Mouse (Mus musculus) midbrain, embryonic 10.5 days (tissue): ENCODE measurements around the gene Tma7. TPM values are rescaled to one million over a fixed set of nuclear protein-coding genes. Genes with fewer than 3 reads are reported as not detected.
A peak's percentile ranks its signal among the peaks of the same experiment; 100 is the strongest.

ENCODE experiments used
- DNase-seq: peaks from one replicate; pipeline ENCODE4 v3.0.0-alpha.2; 2017; ENCODE audit warnings: low spot score
- H3K27ac ChIP-seq: fragments of 300-500 bp; sonication (generic); replicated peaks from 2 replicates; pipeline ENCODE4 v1.5.1; 2016; ENCODE audit warnings: mild to moderate bottlenecking
- H3K27me3 ChIP-seq: fragments of 300-500 bp; sonication (generic); 2 replicates; pipeline ENCODE4 v1.6.1; 2016; ENCODE audit warnings: low read depth, mild to moderate bottlenecking; ENCODE audit not compliant: poor library complexity, severe bottlenecking
- H3K36me3 ChIP-seq: fragments of 300-500 bp; sonication (generic); 2 replicates; pipeline ENCODE4 v1.6.1; 2016; ENCODE audit warnings: mild to moderate bottlenecking, moderate library complexity
- H3K4me1 ChIP-seq: fragments of 300-500 bp; sonication (generic); 2 replicates; pipeline ENCODE4 v1.6.1; 2016
- H3K4me3 ChIP-seq: fragments of 300-500 bp; sonication (generic); 2 replicates; pipeline ENCODE4 v1.5.1; 2016; ENCODE audit warnings: mild to moderate bottlenecking, moderate library complexity
- H3K9me3 ChIP-seq: fragments of 300-500 bp; sonication (generic); replicated peaks from 2 replicates; pipeline ENCODE4 v1.6.1; 2016; ENCODE audit warnings: mild to moderate bottlenecking
- WGBS: fragments of 180-500 bp; shearing (Covaris S2); methylation state at CpG from one replicate; pipeline ENCODE4 v1.1.7; 2016; 5-methylcytosine and 5-hydroxymethylcytosine counted together
- polyA plus RNA-seq: library from polyadenylated mRNA; unstranded; fragments of >200 nt; fragmentation: Nextera tagmentation; extraction: Ambion mirVana; gene quantifications from 2 replicates; pipeline ENCODE4 v1.2.1, GENCODE M21; 2016

Tma7 gene
- polyA plus RNA-seq, 1 experiment from 2014 or later: 761 TPM

DNA sequence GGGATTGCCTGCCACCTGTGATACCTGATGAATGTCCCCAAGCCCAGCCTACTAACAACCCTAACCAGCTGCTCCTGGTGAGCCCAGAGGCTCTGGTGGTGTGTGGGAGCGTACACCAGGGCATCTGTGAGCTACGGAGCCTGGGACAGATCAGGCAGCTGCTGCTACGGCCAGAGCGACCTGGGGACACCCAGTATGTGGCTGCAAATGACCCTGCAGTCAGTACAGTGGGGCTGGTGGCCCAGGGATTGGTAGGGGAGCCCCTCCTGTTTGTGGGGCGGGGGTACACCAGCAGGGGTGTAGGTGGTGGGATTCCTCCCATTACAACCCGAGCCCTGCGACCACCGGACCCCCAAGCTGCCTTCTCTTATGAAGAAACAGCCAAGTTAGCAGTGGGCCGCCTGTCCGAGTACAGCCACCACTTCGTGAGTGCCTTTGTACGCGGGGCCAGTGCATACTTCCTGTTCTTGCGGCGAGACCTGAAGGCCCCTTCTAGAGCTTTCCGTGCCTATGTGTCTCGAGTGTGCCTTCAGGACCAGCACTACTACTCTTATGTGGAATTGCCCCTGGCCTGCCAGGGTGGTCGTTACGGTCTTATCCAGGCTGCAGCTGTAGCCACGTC, 18.0 kb upstream of the Tma7 start:
- WGBS: 93% methylated on average over 20 of the region's 20 CpGs
- H3K36me3 ChIP-seq: peaks cover 71% of the 10 kb centered on the region

DNA sequence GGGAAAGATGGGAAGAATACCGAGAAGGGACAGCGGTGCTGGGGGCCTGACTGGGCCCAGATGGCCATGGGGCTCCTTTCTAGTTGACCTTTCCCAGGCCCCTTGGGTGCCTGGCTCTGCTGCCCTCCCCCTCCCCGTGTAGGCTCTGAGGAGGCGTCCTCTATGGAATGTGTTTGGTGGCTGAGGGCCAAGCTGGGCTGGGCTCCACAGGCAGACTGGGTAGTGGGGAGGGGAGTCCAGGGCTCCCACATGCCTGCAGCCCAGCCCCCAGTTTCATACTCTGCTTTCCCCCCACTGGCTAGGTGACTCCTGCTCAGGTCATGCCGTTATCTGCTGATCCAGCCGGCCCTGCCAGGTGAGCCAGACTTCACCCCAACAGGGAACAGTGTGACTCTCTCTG, 16.6 kb upstream of the Tma7 start:
- no peak for DNase-seq
- H3K27me3 ChIP-seq: no peaks in the 10 kb centered on the region
- peaks cover 61% of the 10 kb centered on the region for H3K4me1 ChIP-seq
- peak overlapping the region; percentile 53 for H3K27ac ChIP-seq
- H3K9me3 ChIP-seq: no peaks in the 10 kb centered on the region
- 75% methylated on average over 6 of the region's 6 CpGs for WGBS
- peak overlapping the region; percentile 85 for H3K4me3 ChIP-seq
- H3K36me3 ChIP-seq: peaks cover 57% of the 10 kb centered on the region

More for the DNA sequence above, 18.0 kb upstream of the Tma7 start:
- no peak overlapping the region for H3K27ac ChIP-seq
- H3K4me3 ChIP-seq: no peak overlapping the region
- no peaks in the 10 kb centered on the region for H3K9me3 ChIP-seq
- peaks cover 55% of the 10 kb centered on the region for H3K4me1 ChIP-seq
- DNase-seq: no peak
- no peaks in the 10 kb centered on the region for H3K27me3 ChIP-seq

DNA sequence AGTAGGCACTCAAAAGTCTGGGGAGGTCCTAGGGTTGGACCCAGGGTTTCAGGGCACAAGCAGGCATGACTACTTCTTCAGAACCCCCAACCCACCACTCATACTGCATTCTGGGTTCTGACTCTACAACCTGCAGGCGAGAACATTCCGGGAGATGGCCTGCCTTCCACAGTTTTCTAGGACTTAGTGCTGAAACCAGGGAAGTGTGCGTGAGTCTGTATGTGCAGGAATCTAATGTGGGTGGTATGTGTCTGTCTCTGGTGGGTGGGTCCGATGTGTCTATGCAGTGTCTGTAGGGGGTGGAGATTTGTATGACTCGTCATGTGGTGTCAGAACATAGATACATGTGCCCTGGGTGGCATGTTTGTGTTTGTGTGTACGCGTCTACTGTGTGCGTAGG, 16.0 kb upstream of the Tma7 start:
- Histone ChIP-seq H3K4me1 (peaks cover 67% of the 10 kb centered on the region), H3K27ac (peak overlapping the region; percentile 100), H3K36me3 (peaks cover 51% of the 10 kb centered on the region), H3K9me3 (no peaks in the 10 kb centered on the region), H3K4me3 (peak overlapping the region; percentile 85), H3K27me3 (no peaks in the 10 kb centered on the region)
- WGBS: 93% methylated on average over 8 of the region's 8 CpGs
- no peak for DNase-seq

DNA sequence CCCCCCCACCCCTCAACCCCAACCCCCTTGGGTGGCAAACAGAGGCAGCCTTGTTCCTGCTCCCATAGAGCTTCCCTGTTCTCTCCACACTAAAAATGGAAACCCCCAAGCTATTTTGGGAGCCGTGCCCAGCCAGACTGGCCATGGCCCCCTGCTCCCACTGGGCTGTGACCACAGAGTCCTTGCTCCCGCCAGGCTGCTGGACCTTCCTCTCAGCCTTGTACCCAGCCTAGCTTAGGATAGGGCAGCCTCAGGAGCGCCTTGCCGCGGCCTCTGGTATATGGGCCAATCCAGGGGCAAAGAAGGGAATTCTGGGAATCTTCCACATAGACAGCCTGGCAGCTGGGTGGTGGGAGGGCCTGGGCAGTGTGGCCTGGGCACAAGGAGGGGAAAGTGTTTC, 15.4 kb upstream of the Tma7 start:
- no peaks in the 10 kb centered on the region for H3K9me3 ChIP-seq
- peak overlapping the region; percentile 85 for H3K4me3 ChIP-seq
- peaks cover 45% of the 10 kb centered on the region for H3K36me3 ChIP-seq
- peak overlapping the region; percentile 100 for H3K27ac ChIP-seq
- 75% methylated on average over 5 of the region's 5 CpGs for WGBS
- no peak for DNase-seq
- H3K27me3 ChIP-seq: no peaks in the 10 kb centered on the region
- peaks cover 72% of the 10 kb centered on the region for H3K4me1 ChIP-seq

DNA sequence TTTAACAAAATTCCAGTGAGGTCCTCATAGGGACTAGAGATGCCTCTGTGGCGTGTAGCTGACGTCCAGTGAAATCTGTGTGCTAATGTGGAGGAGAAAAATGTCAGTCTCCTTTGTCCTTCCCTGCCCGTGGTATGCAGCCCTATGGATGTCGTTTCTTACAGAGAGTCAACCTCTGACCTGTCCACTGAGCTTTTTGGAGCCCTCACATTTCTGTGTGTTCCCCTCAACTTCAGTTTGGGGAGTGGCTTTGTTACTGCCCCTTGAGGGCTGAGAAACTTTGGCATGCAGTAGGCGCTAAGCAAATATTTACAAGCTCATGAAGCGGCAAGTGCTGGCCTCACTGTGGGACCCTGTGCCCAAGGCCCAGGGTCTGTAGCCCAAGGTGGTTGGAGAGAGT, 14.9 kb upstream of the Tma7 start:
- H3K27me3 ChIP-seq: no peaks in the 10 kb centered on the region
- 28% methylated on average over 6 of the region's 6 CpGs for WGBS
- H3K36me3 ChIP-seq: peaks cover 45% of the 10 kb centered on the region
- DNase-seq: peak; percentile 32
- H3K4me1 ChIP-seq: peaks cover 78% of the 10 kb centered on the region
- no peaks in the 10 kb centered on the region for H3K9me3 ChIP-seq
- peak overlapping the region; percentile 100 for H3K27ac ChIP-seq
- H3K4me3 ChIP-seq: peak overlapping the region; percentile 85

DNA sequence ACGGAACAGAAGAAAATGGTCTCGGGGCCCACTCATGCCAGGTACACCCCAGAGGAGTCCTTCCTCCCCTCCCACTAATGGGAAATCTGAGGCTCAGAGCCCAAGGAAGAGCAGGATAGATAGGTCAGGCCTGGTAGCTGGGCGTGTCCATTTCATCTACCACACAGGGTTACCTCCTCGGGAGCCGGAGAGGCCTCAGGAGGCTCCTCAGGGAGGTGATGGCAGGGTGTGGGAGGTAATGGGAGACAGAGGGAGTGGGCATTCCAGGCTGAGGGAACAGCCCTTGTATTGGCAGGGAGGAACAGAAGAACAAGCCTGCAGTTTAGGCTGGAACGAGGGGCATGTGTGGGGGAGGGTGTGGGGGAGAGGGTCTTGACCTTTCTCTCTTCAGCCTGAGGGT, 14.5 kb upstream of the Tma7 start:
- peaks cover 80% of the 10 kb centered on the region for H3K4me1 ChIP-seq
- H3K4me3 ChIP-seq: peak overlapping the region; percentile 85
- peak overlapping the region; percentile 100 for H3K27ac ChIP-seq
- 31% methylated on average over 6 of the region's 6 CpGs for WGBS
- peaks cover 2% of the 10 kb centered on the region for H3K27me3 ChIP-seq
- peak; percentile 32 for DNase-seq
- no peaks in the 10 kb centered on the region for H3K9me3 ChIP-seq
- H3K36me3 ChIP-seq: peaks cover 45% of the 10 kb centered on the region

DNA sequence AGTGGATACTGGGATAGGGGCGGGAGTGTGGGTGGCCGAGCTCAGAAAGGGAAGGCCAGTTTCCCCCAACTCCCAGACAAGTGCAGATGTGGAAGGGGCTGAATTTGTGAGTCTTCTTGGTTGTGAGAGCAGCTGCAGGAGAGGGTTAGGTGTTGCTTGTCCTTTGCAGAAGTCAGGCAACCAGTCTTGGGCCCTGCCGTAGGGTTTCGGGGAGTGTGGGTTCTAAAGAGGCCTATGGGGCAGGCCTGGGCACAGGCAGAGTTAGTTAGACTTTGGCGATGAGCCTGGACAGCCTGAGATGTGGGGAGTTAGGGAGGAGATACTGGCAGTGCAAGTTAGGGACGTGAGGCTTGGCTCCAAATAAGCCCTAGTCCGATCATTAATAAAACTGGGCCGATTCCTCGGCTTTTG, 13.9 kb upstream of the Tma7 start:
- Histone ChIP-seq H3K4me1 (peaks cover 81% of the 10 kb centered on the region), H3K36me3 (peaks cover 45% of the 10 kb centered on the region), H3K27ac (peak overlapping the region; percentile 100), H3K9me3 (no peaks in the 10 kb centered on the region), H3K27me3 (peaks cover 8% of the 10 kb centered on the region), H3K4me3 (peak overlapping the region; percentile 85)
- 19% methylated on average over 9 of the region's 9 CpGs for WGBS
- DNase-seq: no peak

DNA sequence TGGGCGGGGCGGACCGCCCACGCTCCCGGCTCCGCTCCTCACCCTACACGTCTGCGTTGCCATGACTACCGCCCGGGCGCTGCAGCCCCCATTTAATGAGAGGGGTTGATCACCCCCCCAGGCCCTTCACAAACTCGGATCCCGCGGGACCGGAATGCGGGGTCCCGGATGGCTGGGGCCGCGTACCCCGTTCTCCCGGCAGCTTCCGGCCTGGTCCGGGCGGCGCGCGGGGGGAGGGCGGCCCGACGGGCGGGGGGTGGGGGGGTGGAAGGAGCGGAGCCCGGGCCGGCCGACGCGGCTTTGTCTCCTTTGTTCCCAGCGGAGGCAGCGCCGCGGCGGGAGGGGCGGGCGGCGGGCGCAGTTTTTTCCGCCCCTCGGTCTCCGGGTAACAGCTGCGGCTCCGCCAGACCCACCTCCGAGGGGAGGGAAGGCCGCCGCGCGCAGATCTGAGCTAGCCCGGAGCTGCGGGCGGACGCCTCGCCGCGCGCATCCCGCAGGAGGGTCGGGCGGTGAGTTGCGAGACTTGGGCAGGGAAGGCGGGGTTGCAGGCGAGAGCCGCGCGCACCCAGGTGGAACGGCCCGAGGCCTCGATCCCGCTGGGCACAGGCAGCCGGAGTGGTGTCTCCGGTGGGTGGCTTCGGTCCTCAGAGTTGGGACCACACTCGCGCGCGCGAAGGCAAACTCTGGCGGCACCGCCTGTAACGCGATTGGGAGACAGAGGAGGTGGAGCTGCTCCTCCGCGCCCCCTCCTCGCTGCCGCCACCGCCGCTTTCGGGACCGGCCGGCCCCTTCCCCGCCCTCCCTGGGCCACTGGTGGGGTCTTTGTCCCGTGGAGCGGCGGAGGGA, 13.0 kb upstream of the Tma7 start, which contains the start of gene Plxnb1:
TSS of gene Plxnb1 (plus strand) at position 253 of the 846 bp plus-strand sequence.
- under 1% methylated on average over 91 of the region's 102 CpGs for WGBS

DNA sequence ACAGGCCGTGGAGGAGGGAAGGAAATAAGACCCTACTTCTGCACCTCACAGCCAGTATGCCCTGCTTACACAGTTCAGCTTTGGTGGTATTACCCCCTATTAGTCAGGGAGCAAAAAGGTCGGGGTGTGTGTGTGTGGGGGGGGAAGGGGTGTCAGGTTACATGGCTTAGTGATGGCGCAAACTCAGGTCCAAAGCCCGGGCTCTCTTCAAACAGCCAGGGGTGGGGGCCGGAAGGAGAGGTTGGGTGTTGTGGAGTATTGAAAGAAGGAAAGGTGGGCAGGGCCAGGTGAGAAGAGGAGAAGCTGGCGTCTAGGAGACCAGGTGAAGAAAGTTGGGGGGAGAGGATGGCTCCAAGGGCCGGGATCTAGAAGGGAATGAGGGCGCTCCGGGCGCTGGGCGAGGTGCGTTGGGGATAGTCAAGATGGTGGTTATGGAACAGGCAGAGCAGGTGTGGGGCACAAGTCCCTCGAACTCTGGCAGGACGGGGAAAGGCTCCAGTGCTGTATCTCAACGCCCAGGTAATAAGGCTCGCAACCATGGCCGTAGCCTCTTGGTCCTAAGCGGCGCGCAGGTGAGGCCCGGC, 12.3 kb upstream of the Tma7 start:
- under 1% methylated on average over 21 of the region's 21 CpGs for WGBS
- peak overlapping the region; percentile 85 for H3K4me3 ChIP-seq
- peaks cover 44% of the 10 kb centered on the region for H3K36me3 ChIP-seq
- peak; percentile 57 for DNase-seq
- peak overlapping the region; percentile 100 for H3K27ac ChIP-seq
- peaks cover 80% of the 10 kb centered on the region for H3K4me1 ChIP-seq
- no peaks in the 10 kb centered on the region for H3K9me3 ChIP-seq
- peaks cover 14% of the 10 kb centered on the region for H3K27me3 ChIP-seq

More for the DNA sequence above, 13.0 kb upstream of the Tma7 start, which contains the start of gene Plxnb1:
- Histone ChIP-seq H3K27ac (peak within 1 kb of the TSS; percentile 100), H3K4me3 (peak within 1 kb of the TSS; percentile 85), H3K27me3 (peaks cover 14% of the 10 kb centered on the region), H3K4me1 (peaks cover 81% of the 10 kb centered on the region), H3K36me3 (peaks cover 44% of the 10 kb centered on the region), H3K9me3 (no peaks in the 10 kb centered on the region)
- peak; percentile 88 for DNase-seq

DNA sequence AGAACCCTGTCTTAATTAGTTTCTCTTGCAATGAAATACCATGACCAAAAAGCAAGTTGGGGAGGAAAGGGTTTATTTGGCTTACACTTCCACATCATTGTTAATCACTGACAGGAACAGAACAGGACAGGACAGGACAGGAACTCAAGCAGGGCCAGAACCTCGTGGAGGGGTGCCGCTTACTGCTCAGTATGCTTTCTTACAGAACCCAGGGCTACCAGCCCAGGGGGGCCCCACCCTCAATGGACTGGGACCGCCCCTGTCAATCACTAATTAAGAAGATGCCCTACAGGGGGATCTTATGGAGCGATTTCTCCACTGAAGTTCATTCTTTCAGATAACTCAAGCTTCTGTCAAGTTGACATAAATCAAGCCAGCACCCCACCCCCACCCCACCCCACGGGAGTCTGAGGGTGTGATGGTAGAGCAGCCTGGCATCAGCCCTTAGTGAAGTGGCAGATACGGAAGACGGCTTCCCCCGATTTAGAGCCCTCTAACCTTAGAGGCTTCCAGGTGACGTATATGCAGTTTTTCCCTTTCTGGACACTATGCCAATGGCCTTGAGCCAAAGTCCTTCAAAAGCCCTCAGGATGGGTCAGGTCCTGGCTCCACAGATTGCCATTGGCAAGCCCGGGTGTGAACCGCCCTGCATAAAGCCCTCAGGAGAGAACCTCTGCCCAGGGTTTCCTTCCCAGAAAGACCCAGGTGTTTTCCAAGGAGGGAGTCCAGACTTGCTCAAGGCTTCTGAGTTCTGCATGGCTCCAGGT, 11.6 kb upstream of the Tma7 start:
- WGBS: 17% methylated on average over 11 of the region's 11 CpGs
- H3K27me3 ChIP-seq: peaks cover 19% of the 10 kb centered on the region

DNA sequence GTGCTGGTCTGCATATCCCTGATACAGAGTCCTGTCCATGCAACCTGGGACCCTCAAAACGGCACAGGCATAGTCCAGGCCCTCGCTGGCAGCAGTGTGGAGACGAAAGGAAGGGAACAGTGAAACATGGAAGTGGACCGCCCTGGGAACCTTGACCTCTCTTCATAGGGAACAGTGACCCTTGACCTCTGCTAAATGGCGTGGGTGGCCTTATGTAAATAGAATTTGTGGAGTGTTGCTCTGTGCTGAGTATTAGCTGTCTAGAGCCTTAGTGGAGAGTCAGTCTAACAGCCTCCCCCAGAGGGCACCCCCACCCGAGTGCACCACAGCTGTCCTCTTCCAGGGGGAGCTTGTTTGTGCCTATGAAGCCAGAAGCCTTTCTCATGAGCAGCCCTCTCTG, 10.4 kb upstream of the Tma7 start:
- peaks cover 71% of the 10 kb centered on the region for H3K4me1 ChIP-seq
- H3K36me3 ChIP-seq: peaks cover 37% of the 10 kb centered on the region
- no peak for DNase-seq
- H3K4me3 ChIP-seq: no peak overlapping the region
- WGBS: 20% methylated on average over 6 of the region's 6 CpGs
- peak overlapping the region; percentile 4; the same call in 1 of the 2 replicates for H3K27ac ChIP-seq
- H3K9me3 ChIP-seq: no peaks in the 10 kb centered on the region
- peaks cover 19% of the 10 kb centered on the region for H3K27me3 ChIP-seq

More for the DNA sequence above, 11.6 kb upstream of the Tma7 start:
- Histone ChIP-seq H3K4me3 (peak overlapping the region; percentile 85), H3K9me3 (no peaks in the 10 kb centered on the region), H3K36me3 (peaks cover 43% of the 10 kb centered on the region), H3K4me1 (peaks cover 75% of the 10 kb centered on the region), H3K27ac (peak overlapping the region; percentile 100)
- peak; percentile 28 for DNase-seq

DNA sequence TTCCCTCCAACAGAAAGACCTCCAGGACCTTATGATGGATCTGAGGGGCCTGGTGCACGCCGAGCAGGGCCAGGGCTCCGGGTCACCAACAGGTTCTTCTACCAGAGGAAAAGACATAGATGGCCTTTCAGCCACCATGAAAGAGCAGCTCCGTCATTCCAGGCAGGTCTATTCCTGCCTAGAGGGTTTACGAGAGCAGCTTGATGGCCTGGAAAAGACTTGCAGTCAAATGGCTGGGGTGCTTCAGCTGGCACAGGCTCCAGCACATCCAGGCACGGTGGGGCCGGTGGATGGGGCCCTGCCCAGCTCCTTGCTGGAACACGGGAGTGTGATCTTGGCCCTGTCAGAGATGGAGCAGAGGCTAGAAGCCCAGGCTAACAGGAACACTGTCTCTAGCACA, 9.4 kb upstream of the Tma7 start:
- Histone ChIP-seq H3K4me3 (no peak overlapping the region), H3K27ac (no peak overlapping the region), H3K4me1 (peaks cover 70% of the 10 kb centered on the region), H3K9me3 (no peaks in the 10 kb centered on the region), H3K27me3 (peaks cover 19% of the 10 kb centered on the region), H3K36me3 (peaks cover 37% of the 10 kb centered on the region)
- 93% methylated on average over 8 of the region's 8 CpGs for WGBS
- DNase-seq: no peak
